Mouse (Mus musculus): ENCODE measurements at regions not wholly inside any gene's neighbourhood (a gene's known extent, or its start where the extent isn't known, plus 50 kb on each side); places are given as distances from the start of the nearest gene placed in this dataset.

DNA sequence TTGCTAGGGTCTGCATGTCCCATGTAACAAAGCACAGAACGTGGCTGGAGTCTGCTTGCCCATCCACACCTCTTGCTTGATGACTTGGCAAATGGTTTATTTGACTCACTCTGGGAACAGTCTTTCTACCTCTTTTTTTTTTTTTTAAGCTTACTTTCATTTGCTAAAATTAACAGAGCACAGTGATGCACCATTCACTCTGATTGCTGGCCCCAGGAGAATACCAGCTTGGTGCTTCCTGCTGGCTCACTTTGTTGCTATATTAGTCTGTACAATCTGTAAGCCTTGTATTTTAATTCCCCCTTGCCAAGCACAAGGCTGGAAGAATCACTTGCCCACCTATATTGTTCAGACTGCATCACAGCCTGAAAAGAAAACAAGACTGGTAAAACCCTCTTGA is 521.4 kb upstream of the Atp11b start:
- DNase-seq (ENCODE audit: low spot score in 2 of 2), result no peak

DNA sequence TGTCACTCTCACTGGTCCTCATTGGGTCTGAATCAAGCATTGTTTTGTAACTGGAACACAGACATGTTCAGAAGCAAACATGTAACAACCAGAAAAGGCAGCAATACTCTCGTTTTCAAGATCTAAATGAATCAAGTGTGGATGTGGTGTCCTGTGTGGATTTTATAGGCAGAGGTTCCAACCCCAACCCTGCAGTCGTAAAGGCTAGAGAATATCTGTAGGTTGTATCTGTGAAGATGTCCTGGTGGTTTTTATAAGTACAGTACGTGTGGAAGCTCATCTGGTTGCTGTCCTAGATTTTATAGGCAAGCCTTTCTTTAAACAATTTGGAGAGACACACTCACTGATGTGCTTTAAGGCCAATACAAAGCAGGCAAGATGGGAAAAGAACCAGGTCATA is 518.8 kb upstream of the Atp11b start:
- DNase-seq (ENCODE audit: low spot score in 2 of 2), result no peak

DNA sequence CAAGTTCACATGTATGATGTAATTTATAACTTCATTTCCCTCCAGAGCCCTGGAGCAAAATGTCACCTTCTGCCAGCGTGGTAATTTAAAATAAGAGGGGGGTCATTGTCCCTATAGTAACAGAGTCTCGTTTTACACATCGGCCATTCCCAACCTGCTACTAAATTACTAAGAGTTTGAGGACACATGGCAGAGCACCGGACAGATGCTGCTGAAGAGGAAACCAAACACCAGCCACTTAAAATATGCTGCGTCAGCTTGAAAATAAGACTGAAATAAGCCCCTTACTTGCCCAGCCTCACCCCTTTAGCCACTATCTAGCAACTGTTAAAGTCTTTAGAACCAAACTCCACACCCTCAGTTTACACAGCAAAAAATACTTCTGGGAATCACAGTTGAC is 518.1 kb upstream of the Atp11b start:
- no peak for DNase-seq (ENCODE audit: low spot score in 2 of 2)

DNA sequence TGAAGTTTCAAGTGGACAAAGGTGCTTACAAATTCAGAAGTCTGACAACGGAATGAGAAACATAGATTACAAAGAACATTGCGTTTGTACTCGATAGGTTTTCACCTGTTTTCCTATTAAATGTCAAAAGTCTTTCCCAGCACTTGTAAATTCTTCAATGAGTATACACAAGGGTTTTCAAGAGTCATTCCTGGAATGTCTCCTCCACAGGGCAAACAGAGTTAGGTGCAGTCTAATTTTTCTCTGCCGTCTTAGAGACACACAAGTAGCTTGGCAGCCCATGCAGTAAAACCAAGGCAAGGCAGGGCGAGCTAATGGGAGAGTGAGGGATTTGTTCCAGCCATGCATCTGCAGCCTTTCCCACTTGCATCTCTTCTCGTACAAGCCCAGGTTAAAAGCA is 516.6 kb upstream of the Atp11b start:
- no peak for DNase-seq (ENCODE audit: low spot score in 2 of 2)

DNA sequence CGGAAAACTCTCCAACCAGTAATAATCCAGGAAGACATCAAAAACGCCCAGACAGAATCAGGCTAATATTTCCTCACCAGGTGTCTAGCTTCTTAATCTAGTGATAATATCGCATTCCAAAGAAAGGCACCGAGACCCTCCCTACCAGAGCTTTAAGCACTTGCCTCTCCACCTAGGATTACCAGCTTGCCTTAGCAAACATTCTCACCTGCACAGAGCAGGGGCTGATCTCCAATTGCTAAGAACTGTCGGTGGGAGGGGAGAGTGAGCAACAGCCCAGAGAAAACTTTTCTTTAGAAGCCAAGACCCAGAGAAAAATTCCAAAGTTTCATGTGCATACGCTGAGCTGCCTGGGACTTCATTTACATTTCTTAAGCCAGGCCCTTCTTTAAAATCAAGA is 511.6 kb upstream of the Atp11b start:
- no peak for DNase-seq (ENCODE audit: low spot score in 2 of 2)

DNA sequence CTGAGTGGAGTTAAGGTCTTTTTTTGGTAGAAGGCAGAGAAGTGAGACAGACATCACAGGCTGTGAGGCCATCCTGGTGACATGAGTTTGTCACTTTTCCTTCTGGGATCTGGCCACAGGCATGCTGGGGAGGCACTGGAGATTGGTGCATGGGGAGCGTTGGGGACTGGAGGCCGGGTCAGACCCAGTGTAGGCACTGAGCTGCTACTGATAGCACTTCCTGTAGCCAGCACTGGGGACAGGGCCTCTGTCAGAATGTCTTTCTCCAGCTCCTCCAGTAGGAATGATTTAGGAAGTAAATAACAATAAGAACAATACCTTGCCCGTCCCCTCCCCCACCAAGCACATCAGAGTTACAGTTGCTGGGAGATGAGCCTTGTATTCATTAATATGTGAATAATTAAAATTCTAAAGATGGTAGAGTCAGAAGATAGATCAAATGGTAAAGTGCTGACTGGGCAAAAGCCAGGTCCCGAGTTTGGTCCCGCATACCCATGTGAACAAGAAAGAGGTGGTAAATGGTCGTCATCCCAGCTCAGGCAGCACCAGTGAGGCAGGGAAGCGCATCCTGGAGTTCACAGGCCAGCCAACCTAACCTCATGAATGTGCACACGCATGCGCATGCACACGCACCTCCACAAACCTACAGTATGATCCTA is 510.9 kb upstream of the Atp11b start:
- DNase-seq (ENCODE audit: low spot score in 2 of 2), result no peak

DNA sequence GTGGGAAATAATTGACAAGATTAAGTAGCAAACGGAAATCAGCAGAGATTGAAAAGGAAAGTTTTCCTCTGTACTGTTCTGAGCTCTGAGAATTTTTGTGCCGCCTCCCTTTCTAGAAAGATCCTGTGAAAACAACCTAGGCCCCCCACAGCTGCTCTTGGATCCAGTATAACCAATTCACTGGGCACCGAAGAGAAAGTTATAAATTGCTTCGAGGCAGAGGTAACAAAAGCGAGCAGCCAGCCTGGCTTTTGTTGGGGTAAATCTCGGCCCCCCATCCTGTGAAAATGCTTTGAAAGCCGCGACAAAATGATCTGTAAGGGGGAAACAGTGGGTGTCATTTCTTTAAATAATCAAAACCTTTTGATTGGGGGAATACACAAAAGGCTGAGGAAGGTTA is 508.9 kb upstream of the Atp11b start:
- no peak for DNase-seq (ENCODE audit: low spot score in 2 of 2)

DNA sequence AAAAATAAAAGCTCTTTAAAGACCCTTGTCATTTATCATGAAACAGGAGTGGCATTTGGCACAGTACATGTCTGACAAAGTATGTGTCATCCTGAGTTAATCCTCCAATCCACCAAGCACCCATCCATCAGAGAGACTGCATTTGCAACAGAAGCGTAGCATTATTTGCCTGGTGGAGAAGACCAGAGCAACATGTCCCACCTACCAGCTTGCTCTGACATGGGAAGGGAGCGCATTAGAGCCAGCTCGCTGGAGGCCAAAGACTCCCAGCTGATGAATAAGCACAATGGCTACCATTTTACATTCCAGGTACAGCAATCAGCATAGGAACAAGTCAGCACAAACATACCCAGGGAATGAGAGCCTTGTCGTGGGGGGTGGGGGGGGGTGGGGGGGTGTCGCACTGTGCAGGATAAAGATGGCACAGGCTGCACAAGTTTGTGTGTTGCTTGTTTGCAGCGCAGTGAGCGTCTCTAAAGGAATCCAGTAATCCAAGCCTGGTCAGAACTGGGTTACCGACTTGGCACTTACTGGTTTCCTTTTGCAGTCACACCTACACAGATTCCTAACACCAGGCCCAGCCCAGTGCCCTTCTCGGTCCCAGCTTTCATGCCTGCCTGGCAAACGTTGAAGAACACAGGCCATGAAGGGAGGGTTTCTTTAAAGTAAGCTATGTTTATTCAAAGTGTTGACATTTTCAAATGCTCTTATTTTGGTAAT is 507.8 kb upstream of the Atp11b start:
- no peak for DNase-seq (ENCODE audit: low spot score in 2 of 2)

DNA sequence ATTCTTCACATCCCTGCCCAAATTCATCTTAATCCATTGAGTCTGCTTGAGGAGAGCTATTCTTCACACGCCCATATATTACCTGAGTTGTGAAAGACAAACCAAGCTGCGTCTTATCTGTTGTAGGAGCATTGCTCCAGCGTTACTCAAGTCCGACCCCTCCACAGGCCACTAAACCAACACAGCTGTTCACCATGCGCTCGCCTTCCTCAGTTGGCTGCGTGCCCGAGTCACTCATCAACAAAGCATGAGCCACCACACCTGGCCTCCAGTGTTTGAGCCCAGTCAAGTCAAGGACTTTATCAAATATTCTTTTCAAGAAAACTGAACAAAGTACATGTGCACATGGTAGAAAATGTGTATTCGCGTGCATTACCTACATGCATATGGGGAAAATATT is 504.7 kb upstream of the Atp11b start:
- no peak for DNase-seq (ENCODE audit: low spot score in 2 of 2)

DNA sequence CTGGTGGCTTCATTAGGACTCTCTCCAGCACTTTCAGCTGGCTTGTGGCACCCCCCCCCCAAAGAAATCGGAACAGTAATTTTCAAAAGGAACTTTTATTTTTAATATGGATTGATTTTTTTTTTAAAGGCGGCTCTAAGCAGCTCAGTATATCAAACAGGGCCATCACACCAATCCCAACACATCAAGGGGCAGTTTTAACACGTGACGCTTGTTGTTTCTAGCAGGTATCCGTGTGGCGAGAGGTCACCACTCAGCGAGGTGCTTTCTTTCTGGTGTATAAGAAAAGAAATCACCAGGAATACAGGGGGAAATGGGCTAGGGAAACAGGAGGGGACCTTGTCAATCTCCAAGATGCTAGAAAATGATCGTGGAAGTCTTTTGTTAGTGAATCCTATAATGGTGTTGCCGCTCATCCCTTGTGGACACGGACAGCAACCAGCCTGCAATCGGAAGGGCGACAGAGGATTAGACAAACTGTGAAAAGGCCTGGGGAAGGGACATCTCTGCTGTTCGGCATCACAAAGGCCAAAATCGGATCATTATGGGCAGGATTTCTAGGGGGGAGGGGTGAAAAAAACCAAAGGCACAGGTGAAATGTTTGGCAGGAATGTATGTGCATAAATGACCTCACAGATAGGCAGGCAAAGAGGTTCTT is 503.7 kb upstream of the Atp11b start:
- DNase-seq (ENCODE audit: low spot score in 2 of 2), result no peak

DNA sequence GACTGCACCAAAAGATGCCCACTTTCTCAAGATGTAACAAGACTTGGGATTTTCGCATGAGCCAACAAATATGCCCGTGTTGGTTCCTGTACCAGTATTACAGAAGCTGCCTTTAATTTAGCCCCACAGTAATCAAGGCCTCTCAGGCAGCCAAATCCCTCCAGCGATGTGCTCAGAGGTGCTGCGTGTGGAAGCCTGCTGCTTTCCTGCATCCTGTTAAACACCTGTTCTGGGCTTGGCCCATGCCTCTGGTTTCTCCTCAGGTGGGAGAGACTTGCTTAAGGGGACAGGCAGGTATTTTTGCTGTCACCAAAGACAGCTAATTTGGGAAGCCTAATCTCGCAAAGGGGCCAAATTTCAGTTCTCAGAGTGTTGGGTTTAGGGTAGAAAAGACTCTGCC is 500.0 kb upstream of the Atp11b start:
- no peak for DNase-seq (ENCODE audit: low spot score in 2 of 2)

DNA sequence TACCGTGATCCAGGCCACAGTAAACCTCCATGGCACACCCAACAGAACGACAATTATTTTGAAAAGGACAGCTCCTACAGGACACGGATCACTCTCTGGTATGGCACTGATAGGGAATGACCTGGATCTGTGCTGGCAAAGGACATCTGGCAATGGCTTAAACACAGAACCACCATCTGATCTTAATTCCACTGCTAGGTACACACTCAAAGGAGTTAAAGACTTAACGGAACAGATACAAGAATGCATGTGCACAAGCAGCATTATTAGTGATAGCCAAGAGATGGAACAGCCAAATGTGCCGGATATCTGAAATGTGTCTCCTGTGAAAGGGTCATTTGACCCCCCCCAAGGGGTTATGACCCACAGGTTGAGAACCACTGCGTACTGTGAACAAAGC is 493.0 kb upstream of the Atp11b start:
- DNase-seq (ENCODE audit: low spot score in 2 of 2), result no peak

DNA sequence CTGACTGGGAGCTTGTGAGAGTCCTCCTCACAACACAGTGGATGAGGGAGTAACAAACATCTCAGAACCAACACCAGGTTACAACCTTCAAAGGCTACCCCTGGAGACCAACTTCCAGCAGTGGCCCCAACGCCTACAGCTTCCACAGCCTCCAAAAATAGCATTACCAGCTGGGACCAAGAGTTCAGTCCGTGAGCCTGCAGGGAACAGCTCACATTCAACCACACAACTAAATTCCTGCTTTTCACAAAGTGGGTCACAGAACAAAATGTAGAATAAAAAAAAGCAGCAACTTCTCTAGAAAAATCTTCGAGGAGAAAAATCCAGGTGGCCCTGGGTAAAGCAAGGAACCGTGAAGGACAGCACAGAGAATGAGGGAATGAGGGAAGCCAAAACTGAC is 485.0 kb upstream of the Atp11b start:
- DNase-seq (ENCODE audit: low spot score in 2 of 2), result no peak

DNA sequence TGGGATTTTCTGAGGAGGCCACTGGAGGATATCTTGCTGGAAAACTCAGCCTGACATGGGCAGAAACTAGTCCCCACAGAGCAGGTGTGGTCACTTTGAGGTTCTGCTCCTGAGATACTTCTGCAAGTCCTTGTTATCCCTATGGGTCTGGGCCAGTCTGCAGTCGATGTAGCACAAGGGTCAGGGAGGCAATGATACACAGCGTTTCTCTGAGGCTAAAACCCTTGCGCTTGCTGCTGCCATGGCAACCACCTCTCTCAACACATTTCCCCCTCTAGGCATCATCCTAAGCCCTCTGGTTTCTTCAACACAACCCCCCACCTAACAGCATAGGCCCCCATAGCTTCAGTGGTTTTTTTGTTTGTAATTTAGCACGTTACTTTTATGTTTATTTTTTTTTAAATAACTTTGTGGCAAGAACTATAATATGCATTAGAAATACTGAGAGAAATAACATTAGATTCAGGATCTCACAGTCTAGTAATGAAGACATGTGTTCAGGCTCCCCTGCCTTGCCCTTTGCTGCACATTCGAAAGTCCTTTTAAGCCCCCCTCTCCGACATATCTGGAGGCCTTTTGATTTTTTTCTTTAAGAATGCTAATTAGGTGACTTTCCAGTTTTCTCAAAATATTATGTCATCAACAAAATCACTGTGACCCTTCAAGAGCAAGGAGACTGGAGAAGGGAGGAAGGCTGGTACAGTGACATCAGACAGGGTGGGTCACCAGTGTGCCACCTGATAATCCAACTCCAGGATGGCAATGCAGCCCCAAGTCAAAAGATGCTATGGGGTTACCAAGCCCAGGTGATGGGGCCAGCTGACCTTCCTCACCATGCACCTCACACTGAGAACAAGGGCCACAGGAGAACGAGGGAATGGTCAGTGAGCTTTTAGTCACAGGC is 483.7 kb upstream of the Atp11b start:
- DNase-seq (ENCODE audit: low spot score in 2 of 2), result no peak

DNA sequence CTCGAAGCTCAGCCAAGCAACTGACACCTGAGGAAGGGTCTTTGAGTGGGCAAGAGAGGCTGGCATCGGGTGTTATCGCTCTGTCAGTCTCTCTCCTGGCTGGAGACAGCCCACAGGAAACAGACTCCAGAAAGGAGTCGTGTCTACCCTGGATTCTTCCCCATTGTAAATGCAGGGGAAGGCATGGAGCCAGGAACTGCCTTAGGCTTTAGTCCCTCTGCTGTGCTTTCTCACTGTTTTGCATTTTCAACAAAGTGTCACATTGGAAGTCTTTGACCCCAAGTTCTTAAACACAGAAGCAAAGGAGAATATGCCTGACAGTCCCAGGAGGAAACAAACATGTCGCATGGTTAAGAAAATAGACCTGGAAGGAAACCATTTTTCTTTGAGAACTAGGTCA is 480.4 kb upstream of the Atp11b start:
- DNase-seq (ENCODE audit: low spot score in 2 of 2), result no peak

DNA sequence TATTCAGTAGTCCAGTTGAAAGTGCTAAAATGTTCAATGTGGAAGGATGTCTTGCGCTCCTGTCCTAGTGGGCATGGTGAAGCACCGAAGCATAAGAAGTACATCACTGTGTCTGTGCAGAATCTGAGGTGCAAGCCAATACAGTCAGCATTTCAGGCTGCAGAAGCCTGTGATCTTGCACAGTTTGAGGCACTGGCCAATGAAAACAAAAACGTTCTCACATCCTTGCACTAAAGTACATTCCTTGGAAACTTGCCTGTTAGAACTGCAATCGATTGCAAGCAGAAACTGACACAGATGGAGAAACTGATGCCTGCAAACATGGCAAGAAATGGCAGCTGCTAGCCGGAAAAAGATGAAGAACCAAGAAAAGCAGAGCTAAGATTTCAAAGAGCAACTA is 472.9 kb upstream of the Atp11b start:
- DNase-seq (ENCODE audit: low spot score in 2 of 2), result no peak

DNA sequence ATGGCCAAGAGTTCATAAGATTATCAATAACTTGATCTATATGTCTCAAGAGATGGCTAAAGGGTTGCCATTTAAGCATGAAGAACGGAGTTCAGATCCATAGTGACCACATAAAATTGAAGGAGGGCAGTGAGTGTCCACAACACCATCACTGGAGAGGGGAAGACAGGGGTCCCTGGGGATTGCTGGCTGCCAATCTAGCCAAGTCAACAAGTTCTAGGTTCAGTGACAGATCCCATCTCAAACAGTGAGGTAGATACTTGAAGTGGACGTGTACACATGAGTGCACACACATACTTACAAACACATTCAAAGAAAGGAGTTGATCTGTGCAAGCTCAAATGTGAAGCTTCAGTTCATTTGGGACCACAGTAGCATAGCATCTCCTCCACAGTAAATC is 471.8 kb upstream of the Atp11b start:
- DNase-seq (ENCODE audit: low spot score in 2 of 2), result no peak

DNA sequence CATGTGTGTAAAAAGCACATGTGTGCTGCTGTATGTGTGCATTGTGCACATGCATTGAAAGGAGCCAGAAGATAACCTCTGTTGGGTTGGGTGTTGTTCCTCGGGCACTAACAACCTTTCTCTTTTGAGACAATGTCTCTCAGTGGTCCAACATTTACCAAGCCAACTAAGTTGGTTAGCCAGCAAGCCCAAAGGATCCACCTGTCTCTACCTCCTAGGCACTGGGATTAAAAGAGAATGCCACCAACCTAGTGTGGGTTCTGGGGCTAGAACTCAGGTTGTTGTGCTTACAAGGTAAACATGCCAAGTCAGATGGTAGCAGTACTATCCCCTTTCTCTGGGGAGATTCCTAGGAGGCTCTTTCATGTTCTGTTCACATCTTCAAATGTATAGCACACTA is 459.1 kb upstream of the Atp11b start:
- no peak for DNase-seq (ENCODE audit: low spot score in 2 of 2)

DNA sequence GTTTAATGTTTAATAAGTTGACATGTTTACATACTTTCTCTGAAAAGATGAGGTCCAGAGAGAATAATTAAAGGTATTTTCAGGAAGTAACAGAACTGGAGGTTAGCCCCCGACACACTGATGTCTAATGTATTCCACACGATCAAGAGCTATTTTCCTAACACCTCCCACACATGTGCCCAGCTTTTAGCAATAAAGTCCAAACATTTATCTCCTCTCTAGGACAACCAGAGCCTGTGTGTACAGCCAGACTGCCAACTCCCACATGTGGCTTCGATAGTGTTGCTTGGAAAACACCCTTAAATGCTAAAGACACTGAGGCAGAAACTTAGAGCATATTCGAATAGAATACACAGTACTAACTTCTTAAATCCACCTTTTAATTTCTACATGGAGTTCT is 458.2 kb upstream of the Atp11b start:
- DNase-seq (ENCODE audit: low spot score in 2 of 2), result no peak

DNA sequence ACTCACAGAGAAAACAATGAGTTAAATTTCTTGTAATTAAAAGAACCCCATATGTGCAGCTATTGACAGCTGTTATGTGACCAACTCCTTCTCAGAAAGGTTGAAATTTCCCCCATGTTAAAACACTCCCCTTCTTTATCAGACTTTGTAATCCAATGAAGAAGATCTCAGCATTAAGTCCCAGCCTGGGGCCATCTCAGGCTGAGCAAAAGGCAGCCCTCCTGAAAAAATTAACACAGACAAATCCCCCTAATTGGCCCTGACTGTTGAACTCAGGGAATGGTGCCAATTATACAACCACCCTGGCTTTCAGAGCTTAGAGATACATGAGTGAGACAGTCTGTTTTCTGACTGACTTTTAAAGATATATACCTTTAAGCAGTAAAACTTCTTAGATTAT is 454.9 kb upstream of the Atp11b start:
- DNase-seq (ENCODE audit: low spot score in 2 of 2), result no peak

DNA sequence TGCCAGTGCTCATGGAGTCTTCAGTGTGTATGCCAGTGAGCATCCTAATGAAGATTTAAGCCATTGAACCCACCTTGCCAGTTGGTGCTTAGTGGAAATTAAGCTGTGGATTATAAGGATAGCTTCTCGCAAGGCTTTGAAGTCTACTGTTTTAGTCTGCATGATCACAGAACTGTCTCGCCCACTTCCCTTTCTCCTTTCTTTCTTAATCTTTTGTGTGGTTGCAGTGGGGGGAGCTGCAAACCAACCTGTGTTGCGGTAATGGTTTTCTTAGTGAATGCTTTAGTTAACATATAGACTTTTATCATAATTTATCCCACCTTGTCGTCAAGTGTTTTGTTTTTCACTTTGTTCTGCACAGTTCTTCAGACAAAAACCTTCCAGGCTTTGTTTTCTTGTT is 447.9 kb upstream of the Atp11b start:
- no peak for DNase-seq (ENCODE audit: low spot score in 2 of 2)

DNA sequence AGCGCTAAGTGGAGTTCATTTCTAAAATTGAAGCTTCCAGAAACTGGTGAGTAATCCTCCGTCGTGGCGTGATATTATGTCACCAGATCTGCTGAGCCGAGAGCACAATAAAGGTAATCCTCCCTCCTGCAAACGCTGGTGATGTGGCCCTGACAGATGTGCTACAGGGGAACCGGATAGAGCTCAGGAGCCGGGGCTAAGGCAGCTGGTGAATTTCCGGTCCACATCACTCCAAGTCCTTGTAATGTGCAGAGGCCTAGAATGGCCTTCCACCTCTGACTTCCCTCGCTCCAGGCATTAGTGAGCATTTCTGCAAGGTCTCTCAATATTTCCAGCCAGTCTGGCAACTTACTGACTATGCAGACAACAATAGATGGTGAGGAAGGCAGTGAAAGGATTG is 439.7 kb upstream of the Atp11b start:
- no peak for DNase-seq (ENCODE audit: low spot score in 2 of 2)
